Mouse (Mus musculus): ENCODE measurements around the gene Gm37419. TPM values are rescaled to one million over a fixed set of nuclear protein-coding genes. Genes with fewer than 3 reads are reported as not detected.
A peak's percentile ranks its signal among the peaks of the same experiment; 100 is the strongest.

Gene Gm37419
- polyA plus RNA-seq, 1 experiment from 2014 or later = not detected

DNA sequence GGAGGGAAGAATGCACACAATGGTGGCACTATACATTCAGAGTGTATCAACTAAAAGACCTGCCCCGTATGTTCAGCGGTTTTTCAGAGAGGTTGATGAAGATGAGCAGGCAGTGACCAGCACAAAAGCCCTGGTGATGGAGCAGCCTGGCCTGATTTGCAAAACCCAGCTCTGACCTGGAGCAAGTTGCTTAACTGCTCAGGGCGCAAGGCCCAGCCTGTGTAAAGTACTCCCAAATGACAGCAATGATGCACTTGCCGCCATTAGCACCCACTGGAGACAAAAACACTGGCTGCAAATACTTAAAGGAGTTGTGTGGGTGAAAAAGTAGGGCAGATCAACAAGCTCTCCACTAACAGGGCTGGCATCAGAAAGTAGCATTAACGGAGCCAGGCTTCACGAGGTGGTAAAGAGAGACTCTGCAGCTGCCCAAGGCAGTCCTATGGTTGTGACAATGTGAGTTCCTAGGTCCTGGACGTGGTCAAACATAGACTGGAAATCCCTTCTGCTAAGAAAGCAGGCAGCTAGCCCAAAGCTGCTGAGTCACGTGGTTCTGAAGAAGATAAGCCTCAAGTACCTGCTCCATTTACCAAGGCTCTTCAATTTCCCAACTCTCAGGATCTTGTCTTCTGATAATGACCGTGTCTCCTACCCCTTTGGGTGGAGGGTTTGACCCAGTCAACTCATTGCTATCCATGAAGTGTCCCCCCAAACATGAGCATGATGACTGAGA, 14.5 kb upstream of the Gm37419 start:
- Histone ChIP-seq H3K27me3 (replicated peaks; ENCODE audit: control insufficient read depth, insufficient read depth, low read length) (no peaks in the 10 kb centered on the region), H3K9ac (ENCODE audit: low read depth, low read length) (no peak overlapping the region), H3K4me3 (ENCODE audit: low read length) (no peak overlapping the region), H3K36me3 (ENCODE audit: control insufficient read depth, insufficient read depth, low read length) (no peaks in the 10 kb centered on the region), H3K27ac (ENCODE audit: low read depth, low read length) (no peak overlapping the region), H3K9me3 (ENCODE audit: control insufficient read depth, low read length) (no peaks in the 10 kb centered on the region), H3K4me1 (ENCODE audit: control insufficient read depth, insufficient read depth, low read depth, low read length) (no peaks in the 10 kb centered on the region), H3K4me2 (ENCODE audit: low read length) (no peak overlapping the region)
- no peak for ATAC-seq
- WGBS = 90% methylated on average over 9 of the region's 9 CpGs

DNA sequence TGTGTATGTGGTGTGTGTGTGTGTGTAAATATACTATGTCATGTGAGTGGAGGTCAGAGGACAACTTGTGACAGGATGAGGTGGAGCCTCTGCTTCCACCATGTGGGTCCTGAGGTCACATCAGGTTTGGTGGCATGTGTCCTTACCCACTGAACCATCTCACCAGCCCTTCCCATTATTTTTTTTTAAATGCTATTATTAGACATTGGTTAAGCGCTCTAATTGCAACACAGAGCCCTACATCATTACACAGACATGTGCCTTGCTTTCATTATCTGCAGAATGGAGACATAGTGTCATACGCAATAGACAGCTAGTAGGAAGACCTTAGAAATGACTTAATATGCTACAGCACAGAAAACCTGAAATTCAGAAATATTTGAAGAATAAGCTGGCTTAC, 12.1 kb upstream of the Gm37419 start:
- Histone ChIP-seq H3K9ac (ENCODE audit: low read depth, low read length) (no peak overlapping the region), H3K4me2 (ENCODE audit: low read length) (no peak overlapping the region), H3K4me3 (ENCODE audit: low read length) (no peak overlapping the region), H3K9me3 (ENCODE audit: control insufficient read depth, low read length) (no peaks in the 10 kb centered on the region), H3K27me3 (replicated peaks; ENCODE audit: control insufficient read depth, insufficient read depth, low read length) (peaks cover 11% of the 10 kb centered on the region), H3K4me1 (ENCODE audit: control insufficient read depth, insufficient read depth, low read depth, low read length) (peaks cover 7% of the 10 kb centered on the region), H3K36me3 (ENCODE audit: control insufficient read depth, insufficient read depth, low read length) (no peaks in the 10 kb centered on the region), H3K27ac (ENCODE audit: low read depth, low read length) (no peak overlapping the region)
- 96% methylated on average over 2 of the region's 2 CpGs for WGBS
- ATAC-seq = no peak

- Histone ChIP-seq H3K9me3 (ENCODE audit: control insufficient read depth, low read length) (no peaks in the 10 kb centered on the region), H3K4me2 (ENCODE audit: low read length) (no peak overlapping the region), H3K27ac (ENCODE audit: low read depth, low read length) (no peak overlapping the region), H3K4me1 (ENCODE audit: control insufficient read depth, insufficient read depth, low read depth, low read length) (peaks cover 16% of the 10 kb centered on the region), H3K4me3 (ENCODE audit: low read length) (no peak overlapping the region), H3K9ac (ENCODE audit: low read depth, low read length) (no peak overlapping the region), H3K27me3 (replicated peaks; ENCODE audit: control insufficient read depth, insufficient read depth, low read length) (peaks cover 11% of the 10 kb centered on the region), H3K36me3 (ENCODE audit: control insufficient read depth, insufficient read depth, low read length) (no peaks in the 10 kb centered on the region)
- no peak for ATAC-seq
- 81% methylated on average over 3 of the region's 3 CpGs for whole genome bisulfite sequencing
Measured at GRCm38 (mm10) chr16:23977732-23978131, 10.6 kb upstream of the Gm37419 start.

DNA sequence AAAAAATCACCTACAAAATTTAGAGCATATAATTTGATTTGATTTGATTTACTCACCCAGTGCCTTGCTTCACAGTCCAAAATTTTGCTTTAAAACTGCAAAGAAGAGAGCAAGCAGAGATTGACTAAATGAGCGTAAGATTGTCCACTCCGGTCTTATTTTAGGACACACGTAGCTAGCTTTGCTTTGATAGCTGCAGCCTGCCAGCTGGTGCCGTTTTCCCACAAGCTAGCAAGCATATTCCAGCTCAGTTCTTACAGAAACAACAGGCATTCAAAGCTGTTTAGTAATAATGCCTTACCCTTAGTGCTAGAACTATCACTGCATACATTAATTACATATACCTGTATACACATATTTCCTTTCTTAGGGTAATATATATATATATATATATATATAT, 9.8 kb upstream of the Gm37419 start:
- peaks cover 11% of the 10 kb centered on the region for H3K27me3 ChIP-seq (replicated peaks; ENCODE audit: control insufficient read depth, insufficient read depth, low read length)
- WGBS = 71% methylated on average over 4 of the region's 4 CpGs
- H3K27ac ChIP-seq (ENCODE audit: low read depth, low read length) = no peak overlapping the region
- peaks cover 17% of the 10 kb centered on the region for H3K4me1 ChIP-seq (ENCODE audit: control insufficient read depth, insufficient read depth, low read depth, low read length)
- H3K9ac ChIP-seq (ENCODE audit: low read depth, low read length) = no peak overlapping the region
- no peaks in the 10 kb centered on the region for H3K9me3 ChIP-seq (ENCODE audit: control insufficient read depth, low read length)
- H3K4me2 ChIP-seq (ENCODE audit: low read length) = no peak overlapping the region
- no peak for ATAC-seq
- H3K4me3 ChIP-seq (ENCODE audit: low read length) = no peak overlapping the region
- H3K36me3 ChIP-seq (ENCODE audit: control insufficient read depth, insufficient read depth, low read length) = no peaks in the 10 kb centered on the region

DNA sequence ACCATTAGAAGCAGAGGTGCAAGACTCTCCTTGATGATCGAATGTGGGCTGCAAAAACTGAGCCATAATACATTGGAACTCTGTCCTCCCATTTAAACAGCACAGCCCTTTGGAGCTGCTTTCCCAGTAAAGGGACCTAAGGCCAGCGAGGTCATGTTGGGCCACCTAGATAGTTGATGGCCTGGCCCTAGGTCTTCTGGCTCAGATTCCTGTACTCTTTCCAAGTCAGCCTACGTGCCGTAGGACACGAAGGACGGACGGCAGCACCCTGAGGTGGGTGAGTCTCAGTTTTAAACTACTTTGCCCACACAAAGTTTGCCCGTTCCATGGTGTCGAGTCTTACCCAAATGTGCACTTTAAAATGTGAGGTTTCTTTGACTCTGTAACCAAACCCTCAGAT, 8.8 kb upstream of the Gm37419 start:
- H3K9me3 ChIP-seq (ENCODE audit: control insufficient read depth, low read length) = no peaks in the 10 kb centered on the region
- no peak for ATAC-seq
- peaks cover 22% of the 10 kb centered on the region for H3K4me1 ChIP-seq (ENCODE audit: control insufficient read depth, insufficient read depth, low read depth, low read length)
- H3K27me3 ChIP-seq (replicated peaks; ENCODE audit: control insufficient read depth, insufficient read depth, low read length) = peaks cover 11% of the 10 kb centered on the region
- H3K4me3 ChIP-seq (ENCODE audit: low read length) = no peak overlapping the region
- H3K36me3 ChIP-seq (ENCODE audit: control insufficient read depth, insufficient read depth, low read length) = no peaks in the 10 kb centered on the region
- H3K27ac ChIP-seq (ENCODE audit: low read depth, low read length) = no peak overlapping the region
- 92% methylated on average over 9 of the region's 9 CpGs for WGBS
- no peak overlapping the region for H3K4me2 ChIP-seq (ENCODE audit: low read length)
- no peak overlapping the region for H3K9ac ChIP-seq (ENCODE audit: low read depth, low read length)

DNA sequence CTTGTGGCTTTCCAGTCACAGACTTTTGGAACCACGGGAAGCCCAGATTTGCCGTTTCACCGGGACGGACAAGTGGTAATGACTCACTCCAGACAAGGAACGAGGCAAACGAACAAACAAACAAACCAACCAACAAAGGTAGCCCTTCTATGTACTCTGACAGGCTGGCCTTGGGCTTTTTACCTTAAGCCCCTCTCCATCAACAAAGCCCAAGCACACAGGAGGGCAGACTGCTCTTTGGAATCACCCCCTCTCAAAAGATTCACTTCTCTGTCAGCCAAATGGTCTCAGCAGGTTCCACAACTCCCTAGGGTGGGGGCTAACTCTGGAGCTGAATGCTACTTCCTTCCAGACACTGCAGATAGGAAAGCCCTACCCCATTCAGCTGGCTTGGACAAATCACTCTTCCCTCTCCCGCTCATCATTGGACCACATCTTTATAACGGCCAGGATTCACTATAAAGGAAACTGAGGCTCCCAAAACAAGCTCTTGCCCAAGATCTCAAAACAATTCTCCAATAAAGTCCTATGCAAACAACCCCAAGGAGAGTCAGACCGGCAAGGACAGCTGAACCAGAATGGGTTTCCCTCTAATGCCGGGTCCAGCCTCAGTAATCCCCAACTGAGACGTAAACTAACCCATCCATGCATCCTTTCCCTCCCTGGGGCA, 7.9 kb upstream of the Gm37419 start:
- Histone ChIP-seq H3K27me3 (replicated peaks; ENCODE audit: control insufficient read depth, insufficient read depth, low read length) (peaks cover 15% of the 10 kb centered on the region), H3K36me3 (ENCODE audit: control insufficient read depth, insufficient read depth, low read length) (no peaks in the 10 kb centered on the region), H3K4me1 (ENCODE audit: control insufficient read depth, insufficient read depth, low read depth, low read length) (peaks cover 30% of the 10 kb centered on the region), H3K4me2 (ENCODE audit: low read length) (peak overlapping the region; percentile 91), H3K27ac (ENCODE audit: low read depth, low read length) (no peak overlapping the region), H3K9me3 (ENCODE audit: control insufficient read depth, low read length) (no peaks in the 10 kb centered on the region), H3K4me3 (ENCODE audit: low read length) (peak overlapping the region; percentile 41), H3K9ac (ENCODE audit: low read depth, low read length) (no peak overlapping the region)
- 7% methylated on average over 11 of the region's 11 CpGs for WGBS
- ATAC-seq = no peak

GRCm38 (mm10) chr16:23980991-23981720, 7.1 kb upstream of the Gm37419 start:
- Histone ChIP-seq H3K9ac (ENCODE audit: low read depth, low read length) (peak overlapping the region; percentile 62), H3K27me3 (replicated peaks; ENCODE audit: control insufficient read depth, insufficient read depth, low read length) (peaks cover 15% of the 10 kb centered on the region), H3K27ac (ENCODE audit: low read depth, low read length) (no peak overlapping the region), H3K4me3 (ENCODE audit: low read length) (peak overlapping the region; percentile 41), H3K4me2 (ENCODE audit: low read length) (peak overlapping the region; percentile 91), H3K9me3 (ENCODE audit: control insufficient read depth, low read length) (no peaks in the 10 kb centered on the region), H3K36me3 (ENCODE audit: control insufficient read depth, insufficient read depth, low read length) (no peaks in the 10 kb centered on the region), H3K4me1 (ENCODE audit: control insufficient read depth, insufficient read depth, low read depth, low read length) (peaks cover 30% of the 10 kb centered on the region)
- WGBS = 2% methylated on average over 32 of the region's 32 CpGs
- ATAC-seq = no peak

DNA sequence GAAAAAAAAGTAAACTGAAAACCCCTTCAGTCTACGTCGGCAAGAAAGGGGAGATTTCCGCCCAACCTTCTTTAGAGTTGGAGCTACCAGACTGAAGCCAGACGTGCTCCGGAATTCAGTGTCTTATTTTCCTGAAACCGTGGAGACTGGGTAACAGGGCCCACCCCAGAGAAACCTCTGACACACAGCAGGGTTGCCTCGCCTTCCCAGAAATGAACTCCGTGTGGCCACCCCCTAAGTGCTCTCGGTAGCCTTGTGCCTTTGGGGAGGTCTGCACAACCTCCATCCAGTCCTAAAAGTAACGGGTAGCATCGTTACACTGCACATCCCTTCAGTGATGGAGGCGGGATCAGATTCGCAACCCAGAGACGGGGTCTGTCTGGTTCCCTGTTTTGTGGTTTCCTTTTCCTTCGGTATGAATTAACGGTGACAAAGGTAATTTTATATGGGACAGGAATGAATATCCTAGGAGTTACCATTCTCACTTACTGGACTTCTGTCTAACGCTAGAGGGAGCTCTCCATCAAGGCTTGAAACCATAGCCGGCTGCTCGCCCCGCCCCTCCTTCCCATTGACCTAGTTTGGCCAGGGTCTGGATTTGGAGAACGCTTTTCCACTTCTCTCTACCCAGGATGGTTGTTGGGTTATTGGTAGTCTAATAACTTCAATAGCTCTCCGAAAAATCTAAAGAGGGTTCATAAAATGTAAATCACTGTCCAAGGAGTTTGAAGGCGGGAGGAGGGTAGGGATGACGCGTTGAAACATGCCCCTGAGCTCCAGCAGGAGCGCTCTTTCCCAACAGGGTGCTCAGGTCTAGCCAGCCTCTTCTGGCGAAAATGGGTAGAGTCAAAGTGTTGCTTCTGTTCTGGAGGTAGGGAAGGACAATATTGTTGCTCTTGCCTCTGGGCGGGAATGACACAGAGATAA, 6.1 kb upstream of the Gm37419 start:
- peak overlapping the region; percentile 42; the same call in 1 of the 2 replicates for H3K9ac ChIP-seq (ENCODE audit: low read depth, low read length)
- peak overlapping the region; percentile 14; the same call in 1 of the 2 replicates for H3K27ac ChIP-seq (ENCODE audit: low read depth, low read length)
- peak overlapping the region; percentile 41 for H3K4me3 ChIP-seq (ENCODE audit: low read length)
- H3K9me3 ChIP-seq (ENCODE audit: control insufficient read depth, low read length) = no peaks in the 10 kb centered on the region
- H3K4me2 ChIP-seq (ENCODE audit: low read length) = peak overlapping the region; percentile 91
- peaks cover 15% of the 10 kb centered on the region for H3K27me3 ChIP-seq (replicated peaks; ENCODE audit: control insufficient read depth, insufficient read depth, low read length)
- ATAC-seq = peak; percentile 80
- WGBS = 1% methylated on average over 28 of the region's 28 CpGs
- peaks cover 34% of the 10 kb centered on the region for H3K4me1 ChIP-seq (ENCODE audit: control insufficient read depth, insufficient read depth, low read depth, low read length)
- H3K36me3 ChIP-seq (ENCODE audit: control insufficient read depth, insufficient read depth, low read length) = no peaks in the 10 kb centered on the region

All from hindbrain, embryonic 16.5 days (tissue).